Mouse (Mus musculus): ENCODE results near the gene Bex4.
"Not testable (repeated sequence)": the region's sequence is repeated elsewhere in the genome, so short reads cannot be mapped to it uniquely, and the experiment has no call there.

Gene Bex4

DNA sequence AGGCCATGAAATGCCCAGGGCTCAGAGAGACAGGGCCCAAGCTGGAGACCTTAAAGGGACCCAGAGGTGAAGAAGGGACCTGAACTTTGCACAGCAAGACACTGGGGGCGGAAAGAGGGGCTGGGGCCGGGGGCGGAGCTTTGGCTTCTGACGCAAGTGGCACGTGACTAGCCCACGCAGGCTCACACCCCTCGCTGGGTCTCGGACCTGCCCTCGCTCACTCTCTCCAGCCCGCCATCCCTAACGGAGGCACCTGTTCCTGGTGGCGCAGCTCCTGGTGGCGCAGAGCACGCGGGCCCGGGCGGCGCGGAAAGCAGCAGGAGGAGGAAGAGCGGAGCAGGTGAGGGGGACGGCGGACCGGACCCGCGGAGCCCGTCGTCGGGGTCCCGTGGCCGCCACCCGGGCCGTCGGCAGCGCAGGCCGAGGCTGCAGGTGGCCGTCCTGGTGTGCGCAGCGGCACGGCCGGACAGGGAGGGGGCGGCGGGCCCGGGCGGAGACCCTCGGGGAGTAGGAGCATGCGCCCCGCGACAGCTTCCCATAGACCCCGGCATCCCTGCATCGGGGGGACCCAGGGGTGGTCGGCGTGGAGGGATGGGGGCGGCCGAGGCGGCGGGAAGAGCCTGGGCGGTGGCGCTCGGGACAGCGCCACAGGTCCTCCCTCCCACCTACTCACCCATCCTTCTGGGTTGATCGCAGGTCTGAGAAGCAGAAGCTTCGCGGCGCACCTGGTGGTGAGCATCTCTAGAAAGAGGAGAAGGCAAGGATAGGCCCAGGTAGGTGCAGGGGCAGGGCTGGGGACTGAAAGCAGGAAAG is at the start of gene Bex4:
Gene Bex4 (plus strand): TSS at position 170 of the 813 bp plus-strand sequence.
- in situ Hi-C loops (cut with MboI; ENCODE audit: unreplicated experiment in 2 of 2), result not testable (repeated sequence)

DNA sequence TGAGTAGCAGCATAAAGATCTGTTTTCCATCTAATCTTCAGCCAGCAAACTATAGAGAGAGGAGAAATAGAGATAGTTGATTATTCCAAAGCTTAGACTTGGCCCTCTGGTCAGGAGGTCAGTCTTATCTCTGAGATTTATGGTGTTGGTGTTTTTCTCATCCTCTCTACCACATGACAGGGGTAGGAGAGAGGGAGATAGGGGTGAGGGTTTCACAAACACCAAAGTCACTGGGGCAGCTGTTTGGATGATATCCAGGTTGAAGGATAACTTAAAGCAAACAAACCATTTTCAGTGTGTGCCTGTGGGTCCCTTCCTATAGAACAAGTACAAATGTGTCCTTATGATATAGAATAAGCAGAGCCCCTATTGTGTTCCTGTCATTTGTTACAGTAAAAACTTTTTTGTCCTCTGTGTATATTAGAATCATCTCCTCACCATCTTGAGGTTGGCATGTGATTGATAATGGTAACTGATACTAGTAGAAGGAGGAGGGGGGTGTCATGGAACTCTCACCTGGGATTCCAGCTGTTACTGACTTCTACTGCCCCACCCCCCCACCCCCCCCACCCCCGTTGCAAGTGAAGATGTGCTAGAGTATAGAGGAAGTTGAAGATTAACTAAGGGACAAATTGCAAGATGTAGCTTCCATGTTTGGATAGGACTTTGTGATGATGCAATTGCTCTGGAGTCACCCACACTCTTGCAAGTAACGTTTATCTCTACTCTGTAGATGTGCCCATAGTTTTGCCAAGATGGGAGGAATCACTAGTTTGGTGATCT is 46.1 kb upstream of the Bex4 start:
- in situ Hi-C loops (cut with MboI; ENCODE audit: unreplicated experiment in 2 of 2), result no loop called here

DNA sequence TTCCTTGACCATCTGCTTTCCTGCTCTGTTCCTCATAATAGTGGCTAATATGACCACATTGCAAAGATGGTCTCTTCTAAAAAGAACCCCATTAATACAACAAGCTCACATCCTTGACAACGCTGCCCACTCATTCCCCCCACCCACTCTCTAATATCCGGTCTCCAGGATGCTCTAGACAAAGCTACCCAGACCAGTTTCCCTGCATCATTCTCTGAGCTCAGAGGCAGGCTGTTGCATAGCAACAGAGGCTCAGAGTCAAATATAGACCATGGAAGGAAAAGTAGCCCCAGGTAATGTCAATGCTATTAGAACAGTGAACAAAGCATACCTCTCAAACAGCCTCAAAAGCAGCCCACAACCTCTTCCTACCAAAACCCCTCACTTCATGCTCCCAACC is 44.4 kb upstream of the Bex4 start:
- in situ Hi-C loops (cut with MboI; ENCODE audit: unreplicated experiment in 2 of 2), result no loop called here

DNA sequence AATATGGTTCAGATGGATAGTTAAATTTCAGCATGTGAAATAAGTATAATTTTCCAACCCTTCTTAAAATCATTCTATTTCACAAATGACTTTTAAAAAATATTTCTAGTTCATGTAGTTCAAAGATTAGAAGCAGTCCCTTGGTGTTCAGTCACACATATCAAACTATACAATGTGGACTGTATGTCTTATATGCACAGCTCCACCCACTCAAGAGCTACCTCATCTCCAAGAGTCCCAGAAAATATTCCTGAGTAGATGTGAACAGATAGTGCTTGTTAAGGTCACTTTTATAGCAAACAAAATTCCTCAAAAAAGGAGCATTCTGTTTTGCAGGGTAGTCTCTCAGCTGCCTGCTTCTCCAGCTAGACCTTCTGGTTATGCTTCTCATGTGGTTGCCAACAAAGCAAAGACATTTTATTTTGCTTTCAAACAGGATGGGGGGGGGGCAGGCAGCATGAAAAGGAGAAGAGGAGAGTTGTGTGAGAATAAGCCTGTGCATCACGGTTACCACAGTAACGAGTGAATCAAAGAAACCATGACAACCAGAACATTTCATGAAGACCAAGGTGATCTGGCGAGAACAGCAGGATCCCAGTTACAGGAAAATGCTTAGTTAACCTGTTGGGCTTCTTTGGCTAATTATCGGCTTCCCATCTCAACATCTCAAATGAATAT is 34.6 kb upstream of the Bex4 start:
- in situ Hi-C loops (cut with MboI; ENCODE audit: unreplicated experiment in 2 of 2), result loop anchor here in 1 of 2 experiments (25.0 kb wide), 1 partner anchor 292 kb away; no protein-coding TSS in a partner anchor

DNA sequence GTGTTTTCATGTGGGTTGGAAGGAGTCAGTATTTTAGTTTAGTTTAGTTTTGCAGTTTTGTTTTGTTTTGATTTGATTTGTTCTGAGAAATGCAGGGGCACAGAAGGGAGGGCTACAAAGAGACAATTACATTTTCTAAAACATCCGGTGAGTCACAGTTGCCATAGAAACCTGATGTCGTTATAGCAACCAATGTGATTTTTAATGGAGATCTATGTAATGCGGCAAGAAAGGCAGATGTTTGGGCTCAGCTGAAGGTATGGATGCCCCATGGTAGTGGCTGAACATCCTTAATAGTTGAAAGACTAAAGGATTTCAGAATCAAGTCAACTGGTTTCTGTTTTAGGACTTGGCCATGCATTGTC is 34.1 kb upstream of the Bex4 start:
- in situ Hi-C loops (cut with MboI; ENCODE audit: unreplicated experiment in 2 of 2), result loop anchor here in 1 of 2 experiments (25.0 kb wide), 1 partner anchor 292 kb away; no protein-coding TSS in a partner anchor

DNA sequence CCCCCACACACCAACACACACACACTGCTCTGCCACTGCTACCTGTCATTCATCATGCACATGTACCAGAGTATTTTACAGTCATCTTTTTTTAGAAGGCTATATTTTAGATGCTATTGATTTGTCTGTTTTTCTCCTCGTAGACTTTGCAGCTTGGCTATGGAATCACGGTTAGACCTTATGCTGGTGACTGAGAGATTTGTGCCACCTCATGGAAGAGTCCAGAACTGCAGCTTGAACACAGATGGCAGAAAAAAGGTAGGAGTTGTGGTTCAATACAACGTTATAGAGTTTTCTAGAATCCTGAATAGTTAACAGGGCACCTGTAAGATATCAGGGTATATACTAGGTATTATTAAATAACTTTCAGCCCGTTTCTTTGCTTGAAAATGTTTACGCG is 30.9 kb upstream of the Bex4 start:
- in situ Hi-C loops (cut with MboI; ENCODE audit: unreplicated experiment in 2 of 2), result loop anchor here in 1 of 2 experiments (25.0 kb wide), 1 partner anchor 296 kb away; no protein-coding TSS in a partner anchor

DNA sequence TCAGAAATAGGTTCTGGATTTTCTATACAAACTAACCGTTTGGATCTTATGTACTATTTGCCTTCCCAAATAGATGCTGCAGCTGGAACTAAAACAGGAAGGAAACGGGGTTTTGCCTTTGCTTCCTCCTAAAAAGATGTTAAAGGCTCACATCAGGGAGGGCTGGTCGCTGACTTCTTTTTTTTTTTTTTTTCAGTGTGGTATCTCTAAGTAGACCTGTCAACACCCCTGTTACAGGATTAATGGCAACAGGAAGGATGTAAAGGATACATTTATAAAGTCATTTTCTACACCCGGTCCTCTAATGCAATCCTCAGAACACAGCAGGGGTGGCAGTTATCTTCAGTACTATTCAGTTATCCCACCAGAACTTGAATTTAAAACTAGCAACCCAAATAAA is 23.8 kb upstream of the Bex4 start:
- in situ Hi-C loops (cut with MboI; ENCODE audit: unreplicated experiment in 2 of 2), result loop anchor here in 1 of 2 experiments (25.0 kb wide), 1 partner anchor 303 kb away; no protein-coding TSS in a partner anchor

DNA sequence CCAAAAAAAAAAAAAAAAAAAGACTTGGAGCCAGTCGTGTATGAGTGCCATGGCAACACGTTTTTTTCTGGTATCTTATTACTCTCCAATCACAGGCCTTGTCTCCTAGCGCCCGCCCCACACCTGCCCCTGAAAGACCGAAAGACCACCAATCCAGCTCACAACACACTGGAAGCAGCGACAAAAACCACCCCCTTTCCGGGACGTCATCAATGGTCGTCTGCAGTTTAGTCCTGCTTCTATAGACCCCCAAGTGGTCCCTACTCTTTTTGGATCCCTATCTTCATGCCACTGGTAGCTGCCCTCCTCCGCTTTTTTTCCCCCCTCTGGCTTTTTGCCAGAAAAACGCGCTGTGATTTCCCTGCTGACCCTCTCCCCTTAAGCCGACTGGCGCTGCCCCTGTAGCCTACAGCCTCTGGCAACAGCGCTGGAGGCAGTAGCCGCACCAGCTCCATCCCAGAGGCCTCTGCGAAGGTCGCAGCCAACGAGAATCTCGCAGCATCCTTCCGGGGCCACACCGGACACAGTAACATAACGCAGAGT is 23.3 kb upstream of the Bex4 start:
- in situ Hi-C loops (cut with MboI; ENCODE audit: unreplicated experiment in 2 of 2), result loop anchor here in 1 of 2 experiments (25.0 kb wide), 1 partner anchor 303 kb away; no protein-coding TSS in a partner anchor

DNA sequence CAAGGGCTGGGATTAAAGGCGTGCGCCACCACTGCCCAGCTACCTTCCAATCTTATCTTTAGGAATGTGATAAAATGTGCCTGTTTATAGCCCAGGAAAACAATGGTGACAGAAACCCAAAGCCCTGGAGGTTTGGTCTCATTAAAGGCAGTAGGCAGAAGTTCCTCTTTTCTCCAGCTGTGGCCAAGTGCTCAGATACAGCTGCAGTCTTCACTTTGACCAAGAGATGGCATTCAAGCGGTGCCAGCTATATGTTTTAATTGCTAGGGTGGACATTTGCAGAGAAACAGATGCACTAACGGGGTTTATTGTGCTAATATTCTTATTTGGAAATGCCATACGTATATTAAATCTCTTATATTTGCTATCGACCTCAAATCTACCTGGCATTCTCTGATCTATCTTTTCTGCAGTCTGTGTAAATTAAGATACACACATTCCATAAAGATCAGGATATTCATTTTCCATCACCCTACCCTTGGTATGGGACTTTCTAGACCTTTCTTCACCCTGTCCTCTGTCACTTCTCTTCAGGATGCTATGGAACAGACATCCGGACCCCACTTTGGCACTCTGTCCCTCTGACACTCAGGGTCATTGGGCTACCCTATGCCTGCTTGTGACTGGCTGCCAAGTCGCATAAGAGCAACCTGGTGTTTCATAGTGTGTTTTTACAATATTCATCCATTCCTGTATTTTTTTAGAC is 11.6 kb upstream of the Bex4 start:
- in situ Hi-C loops (cut with MboI; ENCODE audit: unreplicated experiment in 2 of 2), result no loop called here

DNA sequence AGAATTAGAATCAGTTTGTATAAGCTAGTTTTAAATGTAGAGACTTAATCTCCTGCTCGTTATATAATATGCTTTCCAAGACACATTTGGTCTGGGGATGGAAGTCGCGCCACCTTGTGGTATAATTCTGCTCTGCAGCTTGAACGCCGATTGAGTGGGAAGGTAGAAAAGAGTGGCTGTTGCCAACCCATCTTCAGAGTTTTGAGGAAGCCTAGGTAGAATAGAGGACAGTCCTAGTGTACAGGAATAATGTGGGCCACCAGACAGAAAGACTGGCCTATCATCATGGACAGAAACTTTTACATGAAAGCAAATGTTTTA is 11.1 kb upstream of the Bex4 start:
- in situ Hi-C loops (cut with MboI; ENCODE audit: unreplicated experiment in 2 of 2), result no loop called here

DNA sequence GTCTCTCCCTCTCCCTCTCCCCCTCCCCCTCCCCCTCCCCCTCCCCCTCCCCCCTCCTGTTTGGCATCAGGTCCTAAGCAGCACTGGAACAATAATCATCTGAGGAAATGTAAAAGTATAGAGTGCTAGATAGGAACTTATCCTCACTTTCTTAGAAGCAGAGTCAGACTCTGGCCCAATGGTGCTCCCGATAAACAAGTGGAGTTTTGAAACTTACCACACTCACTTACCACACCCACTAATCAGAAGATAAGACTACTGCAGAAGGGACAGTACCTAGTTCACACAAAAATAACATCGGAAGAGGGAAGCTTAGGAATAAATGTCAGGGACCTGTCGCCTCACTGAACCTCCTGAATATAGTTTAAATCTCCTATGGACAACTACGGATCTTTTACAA is 3.2 kb upstream of the Bex4 start:
- in situ Hi-C loops (cut with MboI; ENCODE audit: unreplicated experiment in 2 of 2), result no loop called here

DNA sequence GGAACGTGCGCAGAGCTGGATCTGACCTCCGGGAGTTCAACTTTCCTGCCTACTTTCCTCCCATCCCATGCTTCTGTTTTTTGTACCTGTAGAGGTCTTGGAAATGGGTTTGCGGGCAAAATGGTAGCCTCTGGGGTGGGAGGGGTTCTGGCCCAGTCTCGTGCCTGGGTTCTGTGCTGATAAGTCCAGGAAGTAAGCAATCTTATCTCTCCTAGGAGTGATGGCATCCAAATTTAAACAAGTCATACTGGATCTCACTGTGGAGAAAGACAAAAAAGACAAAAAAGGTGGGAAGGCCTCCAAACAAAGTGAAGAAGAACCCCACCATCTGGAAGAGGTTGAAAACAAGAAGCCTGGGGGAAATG is 826 bp downstream of the Bex4 start:
- in situ Hi-C loops (cut with MboI; ENCODE audit: unreplicated experiment in 2 of 2), result not testable (repeated sequence)

DNA sequence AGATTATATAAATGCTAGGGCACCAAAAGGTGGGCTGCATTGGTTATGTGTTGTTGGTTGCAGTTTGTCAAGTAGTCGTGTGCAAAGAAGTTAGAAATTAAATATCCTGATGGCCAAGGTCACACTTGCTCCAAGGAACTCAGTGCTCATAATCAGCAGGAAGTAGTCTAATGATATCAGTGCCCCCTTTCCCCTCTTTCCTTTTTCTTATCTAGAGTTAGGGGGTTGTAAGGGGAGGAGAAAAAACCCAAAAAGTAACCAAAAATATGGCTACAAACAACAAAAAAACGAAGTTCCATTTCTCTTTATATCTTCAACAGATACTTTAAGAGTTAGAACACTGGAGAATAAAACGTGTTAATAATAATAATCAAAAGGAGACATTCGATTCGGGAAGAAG is 2.6 kb downstream of the Bex4 start:
- in situ Hi-C loops (cut with MboI; ENCODE audit: unreplicated experiment in 2 of 2), result no loop called here

DNA sequence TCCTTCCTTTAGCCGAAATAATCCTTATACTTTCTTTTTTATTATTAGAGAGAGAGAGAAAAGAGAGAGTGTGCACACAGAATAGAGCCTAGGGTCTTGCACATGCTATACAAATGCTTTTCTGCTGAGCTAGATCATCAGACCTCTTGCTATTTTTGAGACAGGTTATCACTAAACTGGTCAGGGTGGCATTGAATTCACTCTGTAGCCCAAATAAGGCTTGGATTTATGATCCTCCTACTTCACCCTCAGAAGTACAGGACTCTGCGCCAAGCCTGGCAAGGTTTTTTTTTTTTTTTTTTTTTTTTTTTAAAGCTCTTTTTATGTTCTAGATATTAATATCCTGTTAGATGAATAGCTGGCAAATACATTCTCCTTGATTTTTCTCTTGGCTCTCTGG is 4.9 kb downstream of the Bex4 start:
- in situ Hi-C loops (cut with MboI; ENCODE audit: unreplicated experiment in 2 of 2), result no loop called here

DNA sequence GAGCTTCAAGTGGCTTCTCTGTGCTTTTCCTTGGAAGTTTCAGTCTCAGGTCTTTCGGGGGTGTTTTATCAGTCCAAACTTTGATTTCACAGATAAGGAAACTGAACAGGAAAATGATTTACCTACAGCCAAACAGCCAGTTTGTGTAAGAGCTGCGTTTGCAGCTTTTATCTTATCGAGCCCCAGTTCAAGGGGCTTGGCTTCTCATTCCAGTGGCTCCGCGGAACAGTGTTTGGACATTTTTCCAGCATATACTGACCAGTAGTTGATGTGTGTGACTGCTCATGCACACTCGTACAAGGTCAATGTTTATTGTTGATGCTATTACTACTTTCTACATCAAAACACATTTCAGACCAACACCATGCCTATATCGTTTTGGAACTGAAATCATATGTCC is 5.4 kb downstream of the Bex4 start:
- in situ Hi-C loops (cut with MboI; ENCODE audit: unreplicated experiment in 2 of 2), result no loop called here

DNA sequence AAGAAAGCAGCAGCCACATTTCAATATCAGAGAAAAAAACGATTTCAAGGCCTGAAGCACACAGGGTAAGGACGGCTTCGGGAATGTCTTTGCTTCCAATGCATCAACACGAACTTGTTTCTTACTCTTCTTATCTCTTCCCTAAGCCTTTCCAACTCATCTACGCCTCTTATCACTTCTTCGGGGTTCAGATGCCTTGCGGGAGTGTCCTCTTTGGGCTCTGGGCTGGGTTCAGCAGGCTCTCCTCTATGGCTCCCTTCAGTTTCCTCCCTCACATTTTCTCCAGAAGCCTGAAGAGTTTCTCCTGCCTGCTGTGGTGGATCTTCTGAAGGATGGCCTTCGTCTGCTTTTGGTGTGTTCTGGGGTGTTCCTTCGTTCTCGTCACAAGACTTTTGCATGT is 31.8 kb downstream of the Bex4 start:
- in situ Hi-C loops (cut with MboI; ENCODE audit: unreplicated experiment in 2 of 2), result no loop called here

DNA sequence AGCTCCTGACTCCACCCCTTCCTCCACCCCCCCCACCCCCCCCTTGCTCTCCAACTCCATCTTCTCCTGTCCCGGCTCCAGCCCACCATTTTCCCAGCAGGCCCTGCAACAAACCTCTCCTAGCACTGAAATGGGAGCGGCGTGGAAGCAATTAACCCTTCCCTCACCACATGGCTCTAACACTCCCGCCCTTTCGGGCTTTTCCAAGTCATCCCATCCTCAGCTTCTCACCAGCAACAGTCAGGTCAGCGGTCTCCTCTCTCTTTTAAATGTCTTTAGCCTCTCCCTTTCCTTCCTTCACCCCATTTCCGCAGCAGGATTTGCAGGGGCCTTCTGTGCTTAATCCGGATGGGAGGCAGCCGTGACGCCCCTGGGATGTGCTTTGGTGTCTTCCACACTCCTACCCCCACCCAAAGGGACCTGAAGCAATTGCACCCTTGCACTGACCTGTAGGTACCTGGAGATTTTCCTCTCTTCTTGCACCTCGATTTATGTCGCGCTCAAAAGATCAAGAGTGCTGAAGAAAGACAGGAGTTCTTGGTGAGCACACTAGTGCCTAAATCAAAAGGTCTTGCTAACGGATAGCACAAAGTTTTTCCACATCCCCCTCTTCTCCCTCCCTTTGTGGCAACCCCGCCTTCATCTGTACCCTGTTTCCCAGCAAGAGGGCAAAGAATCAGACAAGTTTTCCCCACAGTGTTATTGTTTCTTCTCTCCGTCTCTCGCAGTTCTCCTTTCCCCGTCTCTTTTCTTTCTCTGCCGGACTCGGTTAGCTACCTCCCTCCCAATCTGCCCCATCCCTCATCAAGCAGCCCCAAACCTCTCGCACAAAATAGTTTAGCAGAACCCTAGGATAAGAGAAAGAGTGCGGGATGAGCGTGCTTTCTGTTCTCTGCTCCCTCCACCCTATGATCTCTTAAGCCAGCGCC is 32.7 kb downstream of the Bex4 start:
- in situ Hi-C loops (cut with MboI; ENCODE audit: unreplicated experiment in 2 of 2), result no loop called here

DNA sequence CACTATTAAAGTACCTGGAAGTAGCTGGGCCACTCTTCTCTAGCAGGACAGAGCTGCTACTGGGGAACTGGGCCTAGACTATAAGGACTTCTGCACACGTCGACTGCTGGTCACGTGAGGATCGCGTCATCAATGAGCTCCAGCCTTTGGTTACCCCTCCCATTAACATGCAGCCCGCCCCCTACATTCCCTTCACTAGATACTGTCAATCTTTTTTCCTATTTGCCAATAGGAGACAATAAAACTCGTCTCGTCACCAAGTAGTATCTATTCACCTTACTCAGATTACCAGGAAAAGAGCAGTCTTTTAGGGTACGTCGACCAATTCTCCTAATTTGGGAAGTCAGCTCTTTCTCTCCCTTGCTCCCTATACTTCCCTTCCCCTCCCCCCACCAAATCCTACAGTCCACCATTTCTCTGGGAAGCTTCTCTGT is 33.3 kb downstream of the Bex4 start, which contains the start of gene Tceal8:
Gene Tceal8 (minus strand): TSS at position 225 of the 434 bp plus-strand sequence.
- in situ Hi-C loops (cut with MboI; ENCODE audit: unreplicated experiment in 2 of 2), result no loop called here

DNA sequence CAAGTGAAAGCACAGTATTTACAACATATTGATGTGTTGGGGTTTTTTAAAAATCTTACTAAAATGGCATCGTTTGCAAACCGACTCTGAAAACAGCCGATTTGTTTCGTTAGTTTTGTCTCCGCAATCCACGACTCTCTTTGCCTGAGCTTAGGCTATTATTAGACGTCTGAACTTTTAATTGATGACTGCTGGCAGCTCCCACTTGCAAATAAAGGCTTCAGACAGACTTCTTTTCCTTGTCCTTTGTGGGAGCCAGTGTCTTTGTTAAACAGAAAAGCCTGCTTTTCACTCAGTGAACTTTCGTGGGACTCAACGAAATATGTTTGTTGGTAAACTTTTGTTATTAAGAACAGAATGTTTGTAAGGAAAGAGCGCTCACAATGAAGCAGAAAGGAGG is 34.0 kb downstream of the Bex4 start:
- in situ Hi-C loops (cut with MboI; ENCODE audit: unreplicated experiment in 2 of 2), result no loop called here

All from v-Abl transformed pro-B cells (cell line).